Mouse (Mus musculus) heart, postnatal 36 days (tissue): Measurements from ENCODE around the gene Afap1l2. TPM values are rescaled to one million over a fixed set of nuclear protein-coding genes. Genes with fewer than 3 reads are reported as not detected.

ENCODE experiments used
- DNase-seq, 2 experiments: peaks; one replicate each; pipeline ENCODE4 v3.0.0; 2021 to 2022
- intact Hi-C: fragments of 180-260 bp; cut with DNase I; formaldehyde crosslinking; loops from one replicate; pipeline ENCODE4 v1.15.1; 2025
- total RNA-seq, 2 experiments: library from RNA; stranded (reverse); gene quantifications; 2 replicates each; pipeline ENCODE4 v1.2.3; 2021

Gene Afap1l2
- total RNA-seq, 2 experiments from 2014 or later, result 4.6 to 4.9 TPM

DNA sequence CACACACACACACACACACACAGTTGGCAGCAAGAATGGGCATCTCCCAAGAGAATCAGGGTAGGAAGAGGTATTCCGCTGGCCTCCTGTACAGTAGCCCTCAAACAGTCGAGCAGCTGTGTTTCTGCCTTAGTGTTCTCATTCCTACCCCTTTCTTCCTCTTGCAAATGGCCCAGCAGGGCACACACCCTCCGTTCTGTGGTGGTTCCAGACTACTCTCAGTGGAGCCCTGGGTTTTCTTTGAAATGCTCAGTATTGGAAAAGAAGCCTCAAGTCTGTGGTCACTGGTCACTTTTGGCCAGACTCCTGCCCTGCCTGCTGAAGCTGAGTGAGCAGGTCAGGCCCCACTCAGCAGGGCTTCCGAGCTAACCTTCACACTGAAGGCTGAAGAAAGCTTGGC is 1.6 kb upstream of the Afap1l2 start:
- intact Hi-C loops, result loop anchor here (2.0 to 5.0 kb wide), 2 partner anchors 19 to 67 kb away; no protein-coding TSS in a partner anchor
- no peak for DNase-seq

DNA sequence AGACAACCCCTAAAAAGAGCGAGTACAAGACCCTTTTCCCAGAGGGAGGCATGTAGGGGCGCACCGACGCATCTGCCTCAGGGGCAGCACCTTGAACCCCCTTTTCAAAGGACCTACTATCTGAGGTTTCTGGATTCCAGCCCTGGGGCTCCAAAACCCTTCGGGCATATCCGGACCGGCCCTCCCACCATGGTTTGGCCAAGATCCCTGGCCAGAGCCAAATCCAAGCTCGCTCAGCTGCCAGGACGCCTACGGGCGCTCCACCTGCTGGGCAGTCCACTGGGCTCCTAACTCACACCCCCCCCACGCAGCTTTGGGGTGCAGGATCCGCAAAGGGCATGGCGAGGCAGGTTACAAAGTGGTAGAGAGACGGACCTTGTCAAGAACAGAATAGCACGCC is 737 bp downstream of the Afap1l2 start:
- intact Hi-C loops, result loop anchor here (5.0 kb wide), 1 partner anchor 65 kb away; no protein-coding TSS in a partner anchor
- peak in 1 of 2 experiments; percentile 34 for DNase-seq

DNA sequence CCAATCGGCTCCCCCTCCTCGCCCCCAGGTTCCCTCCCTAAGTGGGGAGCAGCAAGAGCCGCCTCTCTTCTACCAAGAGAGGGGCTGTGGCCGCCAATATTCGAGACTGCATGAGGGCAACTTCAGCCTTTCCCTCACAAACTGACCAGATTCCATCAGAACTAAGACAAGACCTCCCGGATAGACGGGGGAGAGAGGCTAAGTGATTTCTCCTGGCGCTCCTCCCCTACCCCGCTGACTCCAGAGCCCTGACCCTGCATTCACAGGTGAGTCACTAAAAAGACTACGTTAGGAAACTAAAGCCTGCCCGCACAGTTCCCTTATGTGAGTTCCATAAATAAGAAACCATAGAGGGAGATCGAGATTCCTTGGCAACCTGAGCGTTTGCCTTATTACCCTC is 1.2 kb downstream of the Afap1l2 start:
- intact Hi-C loops, result loop anchor here (5.0 kb wide), 1 partner anchor 65 kb away; no protein-coding TSS in a partner anchor
- DNase-seq, result no peak

DNA sequence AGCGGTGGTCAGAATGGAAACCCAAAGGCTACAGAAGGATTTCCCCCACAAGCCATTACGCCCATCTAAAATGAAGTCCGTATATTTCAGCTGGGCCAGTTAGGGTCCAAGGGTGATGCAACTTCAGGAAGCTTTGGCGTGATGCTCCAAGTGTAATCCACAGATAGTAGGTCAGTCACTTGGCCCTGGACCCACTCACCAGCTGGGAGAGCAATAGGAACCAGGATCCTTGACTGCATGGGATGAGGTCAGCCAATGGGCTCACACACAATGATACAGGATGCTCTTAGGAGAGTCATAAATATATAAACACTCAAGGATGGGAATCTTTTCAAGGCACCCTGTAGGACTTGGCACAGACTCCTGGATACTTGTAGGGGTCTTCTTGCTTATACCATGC is 3.0 kb downstream of the Afap1l2 start:
- DNase-seq, result peak; percentile 61 to 67
- intact Hi-C loops, result loop anchor here (5.0 kb wide), 1 partner anchor 63 kb away; no protein-coding TSS in a partner anchor

DNA sequence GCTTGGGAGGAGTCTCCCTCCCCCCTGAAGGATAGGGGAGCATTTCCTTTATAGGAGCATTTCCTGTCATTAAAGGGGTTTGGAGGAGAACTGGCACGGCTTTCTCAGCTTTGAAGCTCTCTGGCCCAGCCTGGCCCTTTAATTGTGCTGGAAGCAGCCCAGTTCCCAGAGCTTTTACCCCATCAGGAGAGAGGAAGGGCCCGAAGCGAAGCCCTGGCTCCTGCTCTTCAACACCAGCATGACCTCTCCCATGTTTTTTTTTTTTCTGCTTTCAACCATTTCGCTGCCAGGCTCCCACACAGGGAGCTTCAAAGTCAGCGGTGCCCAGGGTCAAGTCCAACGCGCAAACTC is 4.6 kb downstream of the Afap1l2 start:
- intact Hi-C loops, result no loop called here
- DNase-seq, result no peak

DNA sequence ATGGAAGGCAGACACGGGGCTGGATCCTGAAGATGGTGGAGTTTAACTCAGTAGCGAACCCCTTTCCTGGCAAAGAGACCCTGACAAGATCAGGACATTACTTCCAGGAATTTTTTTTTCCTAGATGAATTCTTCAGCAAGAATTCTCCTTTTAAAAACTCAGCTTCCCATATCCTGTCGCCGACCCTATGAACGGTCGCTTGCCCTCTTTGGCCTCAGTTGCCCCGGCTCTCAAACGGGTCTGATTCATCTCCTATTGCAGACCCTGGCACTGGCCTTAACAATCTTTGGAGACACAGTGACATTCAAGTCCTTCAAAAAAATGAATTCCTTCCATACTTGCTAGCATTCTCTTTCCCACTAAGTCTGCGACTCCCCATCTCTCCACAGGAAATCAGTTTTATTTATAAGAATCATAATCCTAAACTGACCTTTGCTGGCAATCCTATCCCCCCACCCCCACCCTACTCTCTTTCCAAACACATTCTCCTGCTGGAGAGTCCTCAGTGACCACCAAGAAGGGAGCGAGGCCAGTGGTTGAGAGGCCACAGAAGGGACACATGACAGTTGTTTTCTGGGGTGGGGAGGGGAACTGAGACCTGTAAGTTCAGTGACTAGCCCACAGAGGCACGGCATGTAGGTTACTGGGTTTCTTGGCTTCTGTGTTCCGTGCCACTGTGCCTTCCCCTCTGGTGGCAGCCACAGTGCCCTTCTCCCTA is 5.1 kb downstream of the Afap1l2 start:
- no peak for DNase-seq
- intact Hi-C loops, result no loop called here

DNA sequence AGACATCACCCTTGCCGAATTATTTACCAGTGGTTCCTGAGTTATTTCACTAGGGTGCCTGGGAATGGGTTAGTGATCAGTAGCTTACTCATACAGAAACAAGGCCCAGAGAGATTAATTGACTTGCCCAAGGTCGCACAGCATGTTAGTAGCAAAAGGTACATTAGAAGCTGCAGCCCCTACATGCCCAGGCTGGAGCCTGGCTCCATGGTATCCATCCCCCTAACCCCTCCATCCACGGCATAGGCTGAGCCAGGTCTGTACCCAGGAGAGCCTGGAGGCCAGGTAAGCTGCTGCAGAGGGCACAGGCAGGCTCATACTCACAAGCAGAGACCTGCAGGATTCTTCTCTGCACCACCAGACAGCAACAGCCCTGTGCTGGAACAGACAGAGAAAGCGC is 6.1 kb downstream of the Afap1l2 start:
- intact Hi-C loops, result no loop called here
- DNase-seq, result no peak

DNA sequence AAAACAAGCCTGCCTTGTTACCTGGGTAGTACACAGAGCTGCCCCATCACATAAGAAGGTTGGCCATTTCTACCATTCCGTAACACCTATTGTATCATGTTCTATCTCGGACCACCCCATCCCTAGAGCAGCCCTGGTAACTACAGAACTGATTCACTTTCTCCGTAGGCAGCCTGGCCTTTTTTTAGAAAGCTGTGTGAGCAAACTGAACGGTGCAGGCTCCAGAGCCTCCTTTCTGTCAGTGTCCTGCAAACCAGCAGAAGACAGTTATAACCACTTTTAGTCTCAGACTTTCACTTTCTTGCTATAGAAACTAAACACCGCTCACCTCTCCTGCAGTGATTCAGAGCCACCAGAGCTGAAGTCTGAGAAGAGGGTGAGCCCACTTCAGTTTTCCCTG is 7.4 kb downstream of the Afap1l2 start:
- intact Hi-C loops, result no loop called here
- DNase-seq, result no peak

DNA sequence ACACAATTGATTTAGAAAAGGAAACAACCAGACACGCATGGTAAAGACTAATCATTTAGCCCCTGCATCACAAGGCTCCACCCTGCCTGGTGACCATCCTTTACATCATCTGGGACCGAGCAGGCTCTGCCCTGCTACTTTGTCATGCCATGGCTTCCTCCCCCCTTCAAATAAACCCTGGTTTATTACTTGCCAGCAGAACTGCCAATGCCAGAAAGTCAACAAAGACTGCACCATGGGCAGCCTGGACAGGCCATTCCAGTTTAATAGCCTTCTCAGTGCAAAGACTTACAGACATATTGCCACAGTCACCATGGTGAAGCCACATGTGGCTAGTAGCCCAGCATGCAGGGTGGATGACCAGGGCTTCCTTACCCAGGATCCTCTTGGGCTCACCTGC is 8.2 kb downstream of the Afap1l2 start:
- DNase-seq, result no peak
- intact Hi-C loops, result no loop called here

DNA sequence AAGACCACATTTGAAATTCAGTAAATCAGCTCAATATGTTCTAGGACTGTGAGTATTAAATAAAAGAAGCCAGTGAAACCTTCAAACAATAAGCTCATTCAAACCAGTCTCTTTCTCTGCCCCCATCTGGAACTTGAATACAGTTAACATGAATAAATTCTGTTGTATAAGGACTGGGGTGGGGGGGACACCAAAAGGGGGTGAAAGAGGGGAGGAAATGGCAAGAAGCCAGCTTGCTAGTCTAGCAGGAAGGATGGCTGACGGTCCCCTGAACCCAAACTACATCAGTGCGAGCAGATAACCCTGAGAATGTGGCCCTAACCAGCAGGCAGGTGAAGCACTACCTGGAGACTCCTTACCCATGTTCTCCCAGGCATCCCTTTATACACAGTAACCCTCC is 9.1 kb downstream of the Afap1l2 start:
- no peak for DNase-seq
- intact Hi-C loops, result no loop called here

DNA sequence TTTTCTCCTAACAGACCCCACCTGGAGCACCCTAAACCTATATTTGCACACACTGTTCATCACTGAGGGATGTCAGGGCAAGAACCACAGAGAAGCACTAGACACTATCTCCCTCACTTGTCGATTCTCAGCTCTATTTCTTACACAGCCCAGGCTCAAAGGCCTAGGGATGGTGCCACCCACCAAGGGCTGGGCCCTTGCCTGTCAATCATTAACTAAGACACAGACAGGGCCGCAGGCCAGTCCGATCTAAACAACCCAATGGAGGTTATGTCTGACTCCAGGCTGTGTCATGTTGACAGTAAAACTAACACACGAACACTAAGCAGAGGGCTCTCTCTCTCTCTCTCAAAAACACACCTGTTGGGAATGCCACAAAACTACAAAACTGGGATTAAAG is 9.7 kb downstream of the Afap1l2 start:
- intact Hi-C loops, result no loop called here
- DNase-seq, result no peak

DNA sequence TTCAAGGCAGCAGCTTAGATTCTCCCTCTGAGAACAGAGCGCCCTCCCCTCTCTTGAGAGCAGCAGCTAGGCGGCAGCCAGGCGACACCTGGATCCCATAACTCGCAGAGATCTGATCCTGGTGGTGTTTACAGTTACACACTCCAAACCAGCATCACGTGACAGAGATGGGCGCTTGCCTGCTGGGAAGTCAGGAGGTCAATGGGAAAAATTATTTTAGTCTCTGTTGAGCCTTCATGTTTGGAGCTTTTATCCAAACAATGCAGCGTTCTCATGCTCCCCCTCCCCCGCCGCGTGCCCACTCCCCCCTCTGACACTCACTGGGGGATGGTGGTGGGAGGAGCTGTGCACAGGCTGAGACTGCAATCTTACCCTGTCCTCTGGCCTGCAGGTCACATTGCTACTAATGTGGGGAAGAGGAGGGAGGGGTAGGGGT is 10.8 kb downstream of the Afap1l2 start:
- peak in 1 of 2 experiments; percentile 18 for DNase-seq
- intact Hi-C loops, result no loop called here

DNA sequence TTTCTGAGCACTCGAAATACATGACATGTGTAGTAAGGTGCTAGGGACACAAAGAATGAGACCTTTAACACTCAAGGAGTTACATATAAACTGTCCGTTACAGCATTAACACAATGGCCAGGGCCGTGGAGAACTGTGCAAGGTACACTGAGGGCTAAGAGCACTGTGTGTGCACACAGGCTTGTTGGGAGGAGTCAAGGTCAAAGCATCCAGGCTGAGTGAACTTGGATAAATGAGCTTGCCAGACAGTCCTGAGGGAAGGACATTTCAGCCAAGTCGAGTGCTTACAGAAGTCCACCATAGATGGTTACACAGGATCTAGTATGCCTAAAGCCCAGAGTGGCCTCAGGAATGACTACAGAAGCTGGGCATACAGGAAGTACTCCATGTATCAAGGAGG is 12.6 kb downstream of the Afap1l2 start:
- intact Hi-C loops, result no loop called here
- DNase-seq, result no peak

DNA sequence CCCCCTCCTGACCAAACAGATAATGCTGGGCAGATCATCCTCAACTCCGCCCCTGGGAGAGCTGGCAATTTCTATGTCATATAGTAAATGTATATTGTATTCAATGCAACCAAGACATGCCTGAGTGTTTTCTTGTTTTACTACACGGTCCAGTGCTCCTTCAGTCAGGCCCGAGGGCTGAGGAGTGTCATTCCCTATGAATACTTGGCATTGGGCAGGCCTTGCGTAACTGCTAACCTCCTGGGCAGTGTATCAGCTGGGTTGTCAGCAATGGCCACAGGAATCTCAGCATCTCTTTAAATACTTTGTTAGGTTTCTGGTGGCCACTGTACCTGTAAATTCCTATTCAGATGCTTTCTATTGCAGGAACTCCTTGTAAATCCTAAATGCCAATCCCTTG is 13.4 kb downstream of the Afap1l2 start:
- peak in 1 of 2 experiments; percentile 20 for DNase-seq
- intact Hi-C loops, result no loop called here

DNA sequence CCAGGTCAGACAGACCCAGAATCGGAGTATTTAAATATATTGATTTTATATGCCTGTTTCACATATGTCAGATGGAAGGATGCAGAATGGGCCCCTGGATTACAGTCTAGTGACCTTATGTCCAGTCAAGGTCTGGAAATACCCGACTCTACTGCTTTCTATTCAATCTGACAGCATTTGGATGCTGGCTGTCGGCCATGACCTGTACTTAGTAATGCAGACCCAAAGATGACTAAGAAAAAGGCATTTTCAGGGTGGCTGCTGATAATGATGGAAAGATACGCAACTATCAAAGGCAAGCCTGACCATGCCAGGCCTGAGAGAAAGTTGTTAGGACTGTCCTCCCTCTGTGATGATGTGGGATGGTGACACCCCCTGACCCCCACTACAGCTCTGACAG is 14.3 kb downstream of the Afap1l2 start:
- no peak for DNase-seq

DNA sequence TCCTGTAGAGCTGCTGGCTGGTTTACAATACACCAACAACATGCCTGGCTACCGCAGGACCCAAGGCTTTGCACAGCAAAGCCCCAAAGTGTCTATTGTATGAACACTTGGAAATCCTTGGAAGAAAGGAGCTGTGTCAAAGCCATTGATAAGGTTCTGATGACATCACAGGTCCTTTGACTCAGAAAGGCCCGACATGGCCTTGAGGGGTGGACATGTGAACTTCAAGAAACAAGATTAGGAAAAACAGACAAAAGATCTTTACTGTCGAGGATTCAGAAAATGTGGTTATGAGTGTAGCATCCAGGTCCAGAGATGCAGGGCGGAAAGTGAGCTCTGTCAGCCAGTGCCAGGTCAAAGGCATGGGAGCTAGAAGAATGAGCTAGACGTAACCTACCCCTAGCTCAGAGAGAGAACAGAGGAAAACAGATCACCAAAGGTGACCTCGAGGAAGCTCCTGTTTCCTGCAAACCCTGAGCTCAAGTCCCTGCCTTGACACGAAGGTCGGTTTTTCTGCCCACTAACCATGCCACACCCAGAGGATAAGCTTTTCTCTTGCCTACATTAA is 15.0 kb downstream of the Afap1l2 start:
- intact Hi-C loops, result no loop called here
- DNase-seq, result no peak

More for the DNA sequence above, 14.3 kb downstream of the Afap1l2 start:
- intact Hi-C loops, result no loop called here

DNA sequence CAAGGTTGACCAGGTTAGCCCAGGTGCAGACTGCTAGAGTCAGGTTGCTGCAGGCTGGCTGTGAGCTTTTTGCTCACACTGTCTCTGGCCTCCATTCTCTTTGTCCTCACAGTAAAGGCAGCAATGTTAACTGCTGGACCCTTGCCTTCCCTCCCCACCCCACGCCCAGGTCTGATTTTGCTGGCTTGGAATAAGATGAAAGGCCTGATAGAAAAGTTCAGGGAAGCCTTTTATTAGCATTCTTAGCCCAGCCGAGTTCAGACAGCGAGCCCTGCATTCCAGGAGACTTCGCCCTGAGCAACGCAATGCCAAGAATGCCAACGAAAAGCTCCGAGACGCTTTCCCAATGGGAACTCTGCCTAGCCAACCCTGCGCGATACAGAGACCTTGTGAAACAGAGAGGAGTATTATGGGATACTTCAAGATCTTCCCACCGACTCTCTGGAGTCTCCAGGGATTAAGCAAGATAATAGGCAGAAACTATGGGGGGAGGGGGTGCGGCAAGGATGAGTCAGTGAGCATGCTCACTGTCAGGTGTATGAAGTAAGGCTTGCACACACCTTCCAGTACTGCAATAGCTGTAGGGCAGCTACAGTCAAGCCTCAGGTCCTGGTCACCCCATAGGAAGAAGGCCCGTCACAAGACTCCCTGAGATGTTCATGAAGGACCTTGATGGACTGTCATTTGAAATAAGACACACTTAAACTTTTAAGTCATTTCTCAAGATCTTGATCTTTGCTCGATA is 17.5 kb downstream of the Afap1l2 start:
- intact Hi-C loops, result no loop called here
- no peak for DNase-seq

DNA sequence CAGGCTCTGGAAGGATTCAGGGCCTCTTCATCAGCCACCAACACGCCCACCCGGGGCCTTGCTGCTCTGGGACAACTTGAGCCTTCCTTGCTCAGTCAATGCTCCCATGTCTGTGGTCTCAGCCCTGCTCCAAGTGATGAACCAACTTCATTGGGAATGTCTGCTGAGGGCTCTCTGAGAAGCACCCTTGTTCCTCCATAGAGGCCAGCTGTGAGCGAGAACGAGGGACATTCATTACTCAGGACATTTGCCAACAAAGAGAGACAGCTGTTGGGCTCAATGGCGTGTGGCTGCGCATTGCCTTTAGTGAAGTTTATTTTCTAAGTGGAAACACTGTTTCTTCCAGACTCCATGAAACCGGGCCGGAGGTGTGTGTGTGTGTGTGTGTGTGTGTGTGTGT is 18.9 kb downstream of the Afap1l2 start:
- intact Hi-C loops, result no loop called here
- DNase-seq, result no peak

DNA sequence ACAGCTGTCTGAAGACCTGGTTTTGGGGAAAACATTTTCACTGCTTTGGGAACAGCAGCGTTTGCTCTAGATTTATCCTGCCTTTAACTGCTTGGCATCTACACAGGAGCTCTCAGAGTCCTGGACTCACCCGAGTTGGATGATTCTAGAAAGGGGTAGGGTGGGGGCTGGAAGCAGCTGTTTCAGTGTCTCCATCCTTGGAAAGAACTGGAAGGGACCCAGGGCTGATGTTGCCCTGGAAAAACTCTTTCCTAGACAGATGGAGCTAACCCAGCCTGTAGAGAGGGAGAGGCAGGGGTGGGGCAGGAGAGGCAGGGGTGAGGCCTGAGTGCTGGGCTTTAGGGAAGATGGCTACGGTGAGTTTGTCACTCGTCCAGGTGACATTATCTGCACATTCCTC is 23.8 kb downstream of the Afap1l2 start:
- intact Hi-C loops, result no loop called here
- DNase-seq, result peak in 1 of 2 experiments; percentile 28

DNA sequence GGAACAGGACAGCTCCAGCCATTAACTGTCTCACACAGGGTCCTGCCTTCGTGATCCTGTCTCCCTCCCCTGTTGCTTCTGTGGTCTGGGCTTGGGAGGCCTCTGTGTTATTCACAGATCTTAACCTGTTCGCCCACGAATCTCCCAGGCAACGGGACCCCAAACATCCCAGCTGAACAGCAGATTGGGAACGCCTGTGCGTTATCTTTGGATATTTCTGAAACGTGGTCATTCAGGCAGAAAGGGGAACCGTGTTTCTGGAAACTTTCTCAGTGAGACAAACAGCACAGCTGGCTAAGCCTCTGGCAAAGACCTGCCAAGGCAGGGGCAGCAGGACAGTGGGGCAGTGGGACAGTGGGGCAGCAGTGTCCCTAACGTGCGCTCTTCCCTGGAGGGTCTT is 24.3 kb downstream of the Afap1l2 start:
- intact Hi-C loops, result no loop called here
- DNase-seq, result no peak

DNA sequence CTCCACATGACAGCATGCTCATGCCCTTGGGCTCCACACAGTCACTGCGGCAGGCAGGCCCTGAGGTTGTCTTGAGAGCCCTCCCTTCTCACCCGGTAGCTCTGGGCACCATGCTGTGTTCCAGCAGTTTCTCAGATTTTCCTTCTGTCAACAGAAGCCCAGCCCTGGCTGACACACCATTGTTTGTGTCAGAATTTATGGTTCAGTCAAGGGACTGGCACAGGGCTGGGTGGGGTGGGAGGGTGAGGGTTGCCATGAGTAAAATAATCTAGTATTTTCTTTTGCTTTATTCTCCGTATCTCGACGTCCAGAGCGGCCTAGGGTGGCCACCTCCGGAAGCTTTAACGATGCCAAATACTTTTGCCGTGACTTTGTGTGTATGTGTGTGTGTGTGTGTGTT is 26.3 kb downstream of the Afap1l2 start:
- intact Hi-C loops, result no loop called here
- no peak for DNase-seq

DNA sequence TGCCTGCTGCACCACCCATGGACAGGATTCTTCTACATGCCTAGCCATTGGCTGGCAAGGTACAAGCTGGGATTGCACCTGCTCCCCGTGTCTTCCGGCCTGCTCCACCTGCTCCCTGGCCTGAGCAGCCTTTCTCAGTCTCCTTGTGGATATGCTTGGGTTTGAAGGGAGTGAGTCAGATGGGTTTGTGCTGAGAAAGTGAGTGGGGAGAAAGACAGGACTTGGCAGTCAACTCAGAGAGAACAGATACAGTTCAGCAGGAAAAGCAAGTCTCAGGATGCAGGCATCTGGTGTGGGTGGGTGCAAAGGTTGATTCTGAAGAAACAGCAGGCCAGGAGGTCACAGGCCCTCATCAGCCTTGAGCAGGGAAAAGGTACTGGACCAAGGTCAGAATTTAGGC is 27.2 kb downstream of the Afap1l2 start:
- intact Hi-C loops, result no loop called here
- DNase-seq, result no peak
